Mouse (Mus musculus) CH12.LX (cell line): ENCODE data around the gene Csnk1g1.

ENCODE experiments used
- EP300 ChIP-seq: IDR thresholded peaks from 2 replicates; pipeline ENCODE4 v1.6.1; 2011; ENCODE audit warnings: low read length, improper control_type of control experiment
- POLR2A ChIP-seq: IDR thresholded peaks from 2 replicates; pipeline ENCODE4 v1.6.1; 2011; ENCODE audit warnings: low read depth, mild to moderate bottlenecking, improper control_type of control experiment, low read length

- TF ChIP-seq POLR2A (no peak), EP300 (no peak)
These were observed 132.1 kb downstream of the Csnk1g1 start for GRCm38 (mm10) chr9:66040801-66041200.
